Mouse (Mus musculus) stomach, postnatal 0 days (tissue): ENCODE results near the gene Mllt6.

ENCODE experiments used
- CTCF ChIP-seq: IDR thresholded peaks from 2 replicates; pipeline ENCODE4 v1.5.1; 2016; ENCODE audit warnings: antibody characterized with exemption, low read depth, mild to moderate bottlenecking, moderate library complexity
- EP300 ChIP-seq: optimal IDR thresholded peaks from 2 replicates; pipeline ENCODE3; 2016; ENCODE audit warnings: antibody characterized with exemption

DNA sequence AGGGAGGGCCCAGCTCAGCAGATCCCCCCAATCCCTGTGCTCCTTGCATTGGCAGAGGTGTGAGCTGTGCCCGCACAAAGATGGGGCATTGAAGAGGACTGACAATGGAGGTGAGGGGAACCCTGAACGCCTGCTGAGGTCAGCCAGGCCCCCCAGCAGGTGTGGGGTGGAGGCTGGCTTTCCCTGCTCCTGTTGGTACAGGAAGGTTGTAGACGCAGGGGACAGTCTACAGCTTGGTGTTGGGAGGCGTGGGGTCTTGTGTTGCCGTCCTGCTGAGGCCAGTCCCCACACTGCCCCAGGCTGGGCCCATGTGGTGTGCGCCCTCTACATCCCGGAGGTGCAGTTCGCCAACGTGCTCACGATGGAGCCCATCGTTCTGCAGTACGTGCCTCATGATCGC, 2.2 kb downstream of the Mllt6 start:
- TF ChIP-seq CTCF (no peak), EP300 (no peak)
